8 mouse cellular contexts compared by ENCODE assay signal in genomic region chr9:43284284-43284683, GRCm38 (mm10). TPM values are rescaled to one million over a fixed set of nuclear protein-coding genes. Genes with fewer than 3 reads are reported as not detected.
DNase-seq lines count a peak whose midpoint lies in the region; ATAC-seq lines count a peak whose summit lies in the region.

No protein-coding gene starts in this region.

- H3K9ac ChIP-seq in hindbrain, embryonic 12.5 days, result no peak overlapping the region

- no peaks in the 10 kb centered on the region for H3K36me3 ChIP-seq in hindbrain, embryonic 12.5 days

- peaks cover 19% of the 10 kb centered on the region for H3K27me3 ChIP-seq in hindbrain, embryonic 12.5 days

- H3K4me2 ChIP-seq in hindbrain, embryonic 12.5 days (replicated peaks), result no peak overlapping the region

- peak; percentile 81 for DNase-seq in Muller cell, postnatal 12 days (ENCODE audit: inconsistent ontology term)
- DNase-seq in cerebellum, adult 9-11 months, result peak; percentile 56
- DNase-seq in frontal cortex, postnatal 10 days (ENCODE audit: low spot score in 2 of 2), result peak; percentile 52 to 76
- peak; percentile 83 to 90 for DNase-seq in layer of hippocampus, postnatal 14 days (ENCODE audit: low spot score in 2 of 2)
- peak; percentile 86 for DNase-seq in lung, postnatal 14 days
- DNase-seq in retina, postnatal 1 day, result peak; percentile 90
- peak; percentile 57 to 72 for DNase-seq in urinary bladder, adult 18-20 months (ENCODE audit: low spot score in 2 of 2)

- peak; percentile 67 for ATAC-seq in hindbrain, embryonic 12.5 days (ENCODE audit: low FRiP score)

- no peak overlapping the region for H3K4me3 ChIP-seq in hindbrain, embryonic 12.5 days

- H3K4me1 ChIP-seq in hindbrain, embryonic 12.5 days, result peaks cover 8% of the 10 kb centered on the region

- 6% methylated on average over 6 of the region's 6 CpGs for WGBS in hindbrain, embryonic 12.5 days

- no peak overlapping the region for H3K27ac ChIP-seq in hindbrain, embryonic 12.5 days

- no peaks in the 10 kb centered on the region for H3K9me3 ChIP-seq in hindbrain, embryonic 12.5 days (replicated peaks)

RNA-seq across cellular contexts. Expression of gene Trim29, which starts 26.4 kb away (rescaled TPM):
- polyA plus RNA-seq in hindbrain, embryonic 12.5 days (2016; fragmentation: Nextera tagmentation; extraction: Ambion mirVana), result 2.1 and 2.2 TPM in 2 replicates
- under 1 TPM; 0.44 to 0.67 TPM for total RNA-seq in layer of hippocampus, postnatal 14 days (2021)

RNA-seq across cellular contexts. Expression of gene Oaf, which starts 44.6 kb away (rescaled TPM):
- polyA plus RNA-seq in hindbrain, embryonic 12.5 days (2016; fragmentation: Nextera tagmentation; extraction: Ambion mirVana), result 44.6 and 46.7 TPM in 2 replicates
- 10 to 100 TPM; 18.2 to 24.4 TPM for total RNA-seq in layer of hippocampus, postnatal 14 days (2021)
